Mouse (Mus musculus) embryonic fibroblast, embryonic 13.5 days (primary cell): ENCODE measurements around the gene Aqr.

Source experiments
- CTCF ChIP-seq: IDR thresholded peaks from 2 replicates; pipeline ENCODE4 v1.5.1; 2011; ENCODE audit warnings: mild to moderate bottlenecking, control low read depth, low read length, moderate library complexity, borderline replicate concordance; ENCODE audit not compliant: insufficient read depth
- POLR2A ChIP-seq: IDR thresholded peaks from 2 replicates; pipeline ENCODE4 v1.6.1; 2011; ENCODE audit warnings: low read depth, mild to moderate bottlenecking, control low read depth, low read length, moderate library complexity

GRCm38 (mm10) chr2:114107288-114108278 lies 79.2 kb downstream of the Aqr start:
- TF ChIP-seq CTCF (no peak), POLR2A (no peak)
